Mouse (Mus musculus): ENCODE results near the gene Limd2.

DNA sequence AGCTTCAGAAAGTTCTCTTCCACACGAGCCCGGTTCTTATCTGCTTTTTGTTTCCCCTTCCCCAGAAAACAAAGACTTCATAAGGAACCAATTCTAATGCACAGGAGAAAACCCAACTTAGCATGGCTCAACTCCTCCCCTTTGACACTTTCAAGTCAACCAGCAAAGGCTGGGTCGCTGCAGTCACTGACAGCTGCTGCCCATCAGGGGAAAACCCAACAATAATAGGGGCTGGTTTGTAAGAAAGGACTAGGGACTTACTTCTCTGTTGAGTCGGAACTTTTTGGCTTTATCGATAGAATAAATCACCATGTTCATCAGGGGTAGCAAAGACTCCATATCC, 41.4 kb upstream of the Limd2 start, which contains the start of gene Strada:
- TF ChIP-seq USF1 (IDR thresholded peaks at IDR 0.05; ENCODE audit: low read depth) (no peak), POLR2A (IDR thresholded peaks at IDR 0.05; ENCODE audit: insufficient read length, low read depth) (no peak), E2F4 (IDR thresholded peaks at IDR 0.05; ENCODE audit: insufficient read depth) (no peak), MYOG (IDR thresholded peaks at IDR 0.05; ENCODE audit: control insufficient read depth in 1 of 3, insufficient read depth in 1 of 3, insufficient read length in 2 of 3, low read depth in 2 of 3) (no peak), CEBPB (IDR thresholded peaks at IDR 0.05; ENCODE audit: insufficient read depth, poor library complexity, severe bottlenecking) (no peak), MAX (IDR thresholded peaks at IDR 0.05; ENCODE audit: low read depth) (no peak), SRF (IDR thresholded peaks at IDR 0.05; ENCODE audit: control insufficient read depth, insufficient read length, low read depth) (no peak), POLR2AphosphoS2 (IDR thresholded peaks at IDR 0.05; ENCODE audit: insufficient read length, low read depth) (no peak), MYOD1 (IDR thresholded peaks at IDR 0.05; ENCODE audit: control insufficient read depth in 1 of 3, insufficient read length in 2 of 3, low read depth in 2 of 3) (no peak), TCF12 (IDR thresholded peaks at IDR 0.05; ENCODE audit: insufficient read depth, poor library complexity, severe bottlenecking) (no peak), REST (IDR thresholded peaks at IDR 0.05; ENCODE audit: insufficient read depth, insufficient read length) (no peak)
